Mouse (Mus musculus) heart, postnatal 0 days (tissue): ENCODE measurements around the gene Npas3. TPM values are rescaled to one million over a fixed set of nuclear protein-coding genes. Genes with fewer than 3 reads are reported as not detected.
A peak's percentile ranks its signal among the peaks of the same experiment; 100 is the strongest.

Experiments
- ATAC-seq: fragments of 200-750 bp; cut with Nextera tagmentation; 2 replicates; pipeline ENCODE4 v1.8.0; 2017; ENCODE audit warnings: low read depth, moderate number of reproducible peaks, moderate library complexity; ENCODE audit not compliant: insufficient read depth
- DNase-seq: peaks from one replicate; pipeline ENCODE4 v3.0.0-alpha.2; 2016; ENCODE audit warnings: low spot score
- H3K27ac ChIP-seq: fragments of 300-500 bp; sonication (generic); 2 replicates; pipeline ENCODE4 v1.5.1; 2014; ENCODE audit warnings: low read depth, mild to moderate bottlenecking
- H3K27me3 ChIP-seq: fragments of 300-500 bp; sonication (generic); 2 replicates; pipeline ENCODE4 v1.6.1; 2014; ENCODE audit warnings: low read length, mixed read lengths; ENCODE audit not compliant: control insufficient read depth, insufficient read depth
- H3K36me3 ChIP-seq: fragments of 300-500 bp; sonication (generic); replicated peaks from 2 replicates; pipeline ENCODE4 v1.6.1; 2014; ENCODE audit warnings: low read length, mixed read lengths; ENCODE audit not compliant: control insufficient read depth, insufficient read depth
- H3K4me1 ChIP-seq: fragments of 300-500 bp; sonication (generic); 2 replicates; pipeline ENCODE4 v1.6.1; 2014; ENCODE audit warnings: antibody characterized with exemption; ENCODE audit not compliant: control insufficient read depth, insufficient read depth
- H3K4me2 ChIP-seq: fragments of 300-500 bp; sonication (generic); 2 replicates; pipeline ENCODE4 v1.6.1; 2014; ENCODE audit warnings: low read depth, mild to moderate bottlenecking, low read length, moderate library complexity
- H3K4me3 ChIP-seq: fragments of 300-500 bp; sonication (generic); 2 replicates; pipeline ENCODE4 v1.5.1; 2014; ENCODE audit warnings: low read depth, low read length
- H3K9ac ChIP-seq: fragments of 300-500 bp; sonication (generic); replicated peaks from 2 replicates; pipeline ENCODE4 v1.6.1; 2014; ENCODE audit warnings: low read depth, low read length, mixed read lengths
- H3K9me3 ChIP-seq: fragments of 300-500 bp; sonication (generic); replicated peaks from 2 replicates; pipeline ENCODE4 v1.6.1; 2016; ENCODE audit warnings: low read length; ENCODE audit not compliant: control insufficient read depth
- CTCF ChIP-seq: IDR thresholded peaks from 2 replicates; pipeline ENCODE4 v1.5.1; 2016; ENCODE audit warnings: antibody characterized with exemption, control low read depth, low read depth
- EP300 ChIP-seq: IDR thresholded peaks from 2 replicates; pipeline ENCODE4 v1.6.1; 2016; ENCODE audit warnings: antibody characterized with exemption, low read depth
- WGBS: fragments of 180-500 bp; shearing (Covaris S2); extraction: QIAGEN DNeasy Blood & Tissue Kit; methylation state at CpG from one replicate; pipeline ENCODE4 v1.1.7; 2014; 5-methylcytosine and 5-hydroxymethylcytosine counted together
- polyA plus RNA-seq: library from polyadenylated mRNA; unstranded; fragments of >200 nt; fragmentation: Nextera tagmentation; extraction: Ambion mirVana; gene quantifications from 2 replicates; pipeline ENCODE4 v1.2.1, GENCODE M21; 2015
- total RNA-seq: library from RNA; depleted of rRNA; stranded (reverse); fragments of >200 nt; gene quantifications from 2 replicates; pipeline ENCODE4 v1.2.3, GENCODE M21; 2014; ENCODE audit warnings: low replicate concordance; rRNA removed

The Npas3 gene
- total RNA-seq, result 0.50 TPM in 2 replicates
- 0.61 and 0.67 TPM in 2 replicates for polyA plus RNA-seq

DNA sequence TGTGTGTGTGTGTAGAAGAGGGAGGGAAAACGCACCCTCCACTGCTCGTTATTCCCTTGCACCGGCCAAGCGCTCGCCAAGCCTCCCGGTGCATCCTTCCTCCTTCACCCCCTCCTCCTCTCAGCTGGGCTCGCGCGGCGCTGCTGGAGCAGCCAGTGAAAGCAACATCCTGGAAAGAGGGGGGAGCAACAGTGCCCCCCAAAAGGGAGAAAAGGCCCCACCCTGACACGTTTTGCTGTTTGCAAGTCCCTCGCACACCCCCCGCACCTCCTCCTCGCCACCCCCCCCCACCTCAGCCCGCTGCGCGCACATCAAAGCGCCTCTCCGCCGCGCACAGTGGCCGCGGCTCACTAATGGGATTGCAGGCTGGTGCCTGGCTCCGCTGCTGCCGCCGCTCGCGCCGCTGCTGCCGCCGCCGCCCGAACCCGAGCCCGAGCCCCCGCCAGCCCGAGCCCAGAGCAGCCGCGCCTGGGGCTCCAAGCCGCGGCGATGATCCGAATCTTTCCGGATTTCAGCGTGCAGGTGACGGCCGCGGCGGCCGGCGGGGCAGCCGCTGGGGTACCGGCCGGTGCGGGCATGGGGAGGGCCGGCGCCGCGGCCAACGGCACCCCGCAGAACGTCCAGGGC is at the start of gene Npas3:
Npas3 (plus strand) TSS at position 577 of the 627 bp plus-strand sequence.
- H3K36me3 ChIP-seq, result no peaks in the 10 kb centered on the region
- H3K4me3 ChIP-seq, result peak within 1 kb of the TSS; percentile 58
- H3K4me2 ChIP-seq, result peak within 1 kb of the TSS; percentile 92
- DNase-seq (no peak), ATAC-seq (no peak)
- H3K9me3 ChIP-seq, result no peaks in the 10 kb centered on the region
- H3K27ac ChIP-seq, result no peak within 1 kb of the TSS
- H3K9ac ChIP-seq, result no peak within 1 kb of the TSS; the same call in 1 of the 2 replicates
- H3K27me3 ChIP-seq, result peaks cover 80% of the 10 kb centered on the region
- TF ChIP-seq EP300, result no peak
- no peak for TF ChIP-seq CTCF
- WGBS, result under 1% methylated on average over 50 of the region's 62 CpGs
- H3K4me1 ChIP-seq, result 0 out of 2 replicates have a peak, but pooled peaks cover 13% of the 10 kb centered on the region

DNA sequence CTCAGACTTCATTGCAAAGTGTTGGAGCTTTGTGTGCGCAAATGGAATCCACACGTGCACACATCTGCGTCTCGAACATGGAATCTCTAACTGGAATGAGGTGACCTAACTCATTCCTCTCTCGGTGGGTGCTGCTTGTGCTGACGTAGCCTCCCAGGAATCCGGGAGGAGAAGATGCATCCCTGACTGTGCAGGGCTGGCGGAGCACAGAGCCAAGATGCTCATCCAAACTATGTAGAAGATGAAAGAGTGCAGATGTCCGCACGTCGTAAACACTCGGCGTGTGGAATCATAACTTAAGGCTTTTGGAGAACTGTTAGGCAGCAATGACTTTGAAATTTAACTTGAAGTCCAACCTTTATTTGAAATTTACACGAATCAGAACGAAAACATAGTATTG is 31.3 kb upstream of the Npas3 start:
- Histone ChIP-seq H3K4me2 (no peak overlapping the region), H3K27ac (no peak overlapping the region), H3K9ac (no peak overlapping the region), H3K4me3 (no peak overlapping the region), H3K9me3 (no peaks in the 10 kb centered on the region), H3K4me1 (no peaks in the 10 kb centered on the region), H3K27me3 (no peaks in the 10 kb centered on the region), H3K36me3 (no peaks in the 10 kb centered on the region)
- WGBS, result 78% methylated on average over 15 of the region's 15 CpGs
- no peak for TF ChIP-seq CTCF
- TF ChIP-seq EP300, result no peak
- DNase-seq, result no peak
- ATAC-seq, result no peak

DNA sequence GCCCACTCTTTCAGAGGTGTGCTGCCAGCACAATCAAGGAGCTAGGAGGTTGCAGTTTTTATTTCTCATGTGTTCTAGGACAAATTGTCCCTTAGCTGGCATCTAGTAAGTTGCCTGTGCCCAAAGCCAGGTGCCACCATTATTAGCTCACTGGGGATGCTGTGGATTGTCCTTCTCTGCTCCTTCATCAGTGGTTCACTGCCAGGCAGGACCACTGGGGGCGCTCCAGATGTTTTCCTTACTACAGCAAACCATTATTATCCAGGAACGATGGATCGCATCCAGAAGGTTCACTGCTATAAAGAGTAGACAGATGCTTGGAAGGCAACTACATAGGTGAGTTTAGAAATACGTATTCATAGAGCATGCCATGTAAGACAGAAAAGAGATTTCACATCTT is 25.7 kb upstream of the Npas3 start:
- Histone ChIP-seq H3K4me1 (no peaks in the 10 kb centered on the region), H3K27ac (no peak overlapping the region), H3K4me2 (no peak overlapping the region), H3K9ac (no peak overlapping the region), H3K4me3 (no peak overlapping the region), H3K9me3 (no peaks in the 10 kb centered on the region), H3K36me3 (no peaks in the 10 kb centered on the region), H3K27me3 (no peaks in the 10 kb centered on the region)
- ATAC-seq (no peak), DNase-seq (no peak)
- WGBS, result 58% methylated on average over 4 of the region's 4 CpGs
- TF ChIP-seq EP300 (no peak), CTCF (no peak; the same call in 1 of the 2 replicates)

DNA sequence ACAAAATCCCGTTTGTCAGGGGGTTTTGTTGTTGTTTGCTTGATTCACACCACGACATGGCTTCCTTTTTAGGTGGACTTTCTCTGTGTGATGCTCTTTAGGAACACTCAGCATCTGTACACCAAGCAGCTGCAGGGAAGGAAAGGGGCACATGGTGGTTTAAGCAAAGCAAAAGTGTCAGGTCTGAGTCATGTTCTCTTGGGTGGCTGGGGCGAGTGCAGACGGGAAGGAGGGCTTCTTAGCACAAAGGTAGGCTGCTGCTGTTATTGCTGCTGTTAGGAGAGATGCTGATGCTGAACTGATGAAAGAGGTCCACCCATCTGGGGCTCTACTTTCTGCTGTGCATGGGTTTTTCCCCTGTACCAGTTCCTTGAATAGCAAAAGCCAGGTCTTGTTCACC is 21.1 kb upstream of the Npas3 start:
- DNase-seq (no peak), ATAC-seq (no peak)
- WGBS, result 40% methylated on average over 4 of the region's 4 CpGs
- Histone ChIP-seq H3K9me3 (no peaks in the 10 kb centered on the region), H3K36me3 (no peaks in the 10 kb centered on the region), H3K9ac (no peak overlapping the region), H3K4me2 (no peak overlapping the region), H3K4me1 (no peaks in the 10 kb centered on the region), H3K27me3 (no peaks in the 10 kb centered on the region), H3K4me3 (no peak overlapping the region), H3K27ac (no peak overlapping the region)
- no peak for TF ChIP-seq EP300
- TF ChIP-seq CTCF, result no peak

DNA sequence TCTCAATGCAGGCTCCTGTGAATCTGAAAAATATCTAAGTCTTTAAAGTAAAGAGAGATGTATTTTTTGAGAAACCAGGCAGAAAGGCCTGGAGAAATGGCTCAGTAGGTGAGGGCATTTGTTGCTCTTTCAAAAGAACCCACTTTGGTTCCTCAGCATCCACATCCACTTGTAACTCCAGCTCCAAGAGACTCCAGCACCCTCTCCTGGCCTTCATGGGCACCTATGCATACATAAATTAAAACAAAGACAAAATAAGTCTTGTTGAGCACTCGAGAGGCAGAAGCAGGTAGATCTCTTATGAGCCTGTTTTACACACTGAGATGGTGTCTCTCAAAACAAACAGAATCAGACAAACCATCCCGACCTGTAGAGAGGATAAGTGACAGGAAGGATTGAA is 19.1 kb upstream of the Npas3 start:
- no peaks in the 10 kb centered on the region for H3K9me3 ChIP-seq
- no peak for DNase-seq
- 60% methylated on average over 2 of the region's 2 CpGs for WGBS

DNA sequence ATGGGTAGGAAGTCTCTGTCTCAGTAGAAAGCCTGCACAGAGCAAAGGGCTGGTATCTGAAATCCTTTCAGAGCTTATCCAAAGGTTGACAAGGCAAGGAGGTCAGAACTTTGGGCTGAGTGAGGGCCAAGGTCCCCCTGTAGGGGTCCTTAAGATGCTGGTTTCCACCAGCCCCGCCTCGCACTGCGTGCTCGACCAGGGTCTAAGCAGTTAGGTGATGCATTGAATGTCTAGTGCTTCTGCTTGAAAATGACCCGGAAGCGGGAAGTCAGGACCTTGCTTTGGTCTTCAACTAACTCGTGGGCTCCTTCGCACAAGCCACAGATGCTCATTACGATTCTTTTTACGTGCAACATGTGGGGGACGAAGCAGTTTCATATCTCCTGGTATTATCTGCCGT is 2.3 kb upstream of the Npas3 start:
- Histone ChIP-seq H3K4me3 (peak overlapping the region; percentile 39), H3K27ac (no peak overlapping the region), H3K4me1 (0 out of 2 replicates have a peak, but pooled peaks cover 13% of the 10 kb centered on the region), H3K4me2 (peak overlapping the region; percentile 92), H3K9me3 (no peaks in the 10 kb centered on the region), H3K9ac (no peak overlapping the region), H3K27me3 (peaks cover 89% of the 10 kb centered on the region), H3K36me3 (no peaks in the 10 kb centered on the region)
- TF ChIP-seq CTCF (no peak), EP300 (no peak)
- WGBS, result 2% methylated on average over 12 of the region's 12 CpGs
- DNase-seq (no peak), ATAC-seq (no peak)

More for the DNA sequence above, 19.1 kb upstream of the Npas3 start:
- H3K27ac ChIP-seq, result no peak overlapping the region
- H3K4me1 ChIP-seq, result no peaks in the 10 kb centered on the region
- no peaks in the 10 kb centered on the region for H3K27me3 ChIP-seq
- no peak overlapping the region for H3K4me2 ChIP-seq
- no peak overlapping the region for H3K9ac ChIP-seq
- H3K36me3 ChIP-seq, result no peaks in the 10 kb centered on the region
- no peak for TF ChIP-seq CTCF
- TF ChIP-seq EP300, result no peak
- no peak overlapping the region for H3K4me3 ChIP-seq
- ATAC-seq, result no peak
